Mouse (Mus musculus): ENCODE measurements around the gene Chchd1. TPM values are rescaled to one million over a fixed set of nuclear protein-coding genes. Genes with fewer than 3 reads are reported as not detected.

Gene Chchd1
- polyA plus RNA-seq, 1 experiment: 177 TPM

GRCm38 (mm10) chr14:20663601-20664000, 39.2 kb upstream of the Chchd1 start:
- H3K79me2 ChIP-seq (ENCODE audit: control insufficient read depth, insufficient read depth): peaks cover 10% of the 10 kb centered on the region
- H3K27me3 ChIP-seq (ENCODE audit: control insufficient read depth, insufficient read depth, insufficient read length): no peaks in the 10 kb centered on the region
- H3ac ChIP-seq (ENCODE audit: control insufficient read depth, insufficient read length, low read depth): no peak overlapping the region
- H3K79me3 ChIP-seq (ENCODE audit: low read depth): peaks cover 2% of the 10 kb centered on the region
- peak overlapping the region; percentile 12 for H3K4me3 ChIP-seq (ENCODE audit: insufficient read depth, poor library complexity, severe bottlenecking)
- no peaks in the 10 kb centered on the region for H3K36me3 ChIP-seq (ENCODE audit: control insufficient read depth, insufficient read depth)
- TF ChIP-seq MAX (IDR thresholded peaks at IDR 0.05) (no peak), FOSL1 (IDR thresholded peaks at IDR 0.05; ENCODE audit: insufficient read depth, low read length, poor library complexity, severe bottlenecking) (no peak), USF1 (IDR thresholded peaks at IDR 0.05; ENCODE audit: low read depth) (no peak), MYOD1 (IDR thresholded peaks at IDR 0.05; ENCODE audit: control insufficient read depth, insufficient read length, low read depth) (no peak), MYOG (IDR thresholded peaks at IDR 0.05; ENCODE audit: control insufficient read depth, extremely low read depth, insufficient read length) (no peak), CEBPB (IDR thresholded peaks at IDR 0.05; ENCODE audit: low read depth) (no peak), CTCF (IDR thresholded peaks at IDR 0.05; ENCODE audit: control insufficient read depth, insufficient read depth, insufficient read length) (no peak)

GRCm38 (mm10) chr14:20664436-20664835, 38.4 kb upstream of the Chchd1 start:
- Histone ChIP-seq H3K79me3 (ENCODE audit: low read depth) (peaks cover 2% of the 10 kb centered on the region), H3ac (ENCODE audit: control insufficient read depth, insufficient read length, low read depth) (peak overlapping the region; percentile 42), H3K79me2 (ENCODE audit: control insufficient read depth, insufficient read depth) (peaks cover 10% of the 10 kb centered on the region), H3K36me3 (ENCODE audit: control insufficient read depth, insufficient read depth) (no peaks in the 10 kb centered on the region), H3K4me3 (ENCODE audit: insufficient read depth, poor library complexity, severe bottlenecking) (peak overlapping the region; percentile 25), H3K27me3 (ENCODE audit: control insufficient read depth, insufficient read depth, insufficient read length) (no peaks in the 10 kb centered on the region)
- peak; percentile 64 for TF ChIP-seq MYOD1 (IDR thresholded peaks at IDR 0.05; ENCODE audit: control insufficient read depth, insufficient read length, low read depth)
- TF ChIP-seq FOSL1 (IDR thresholded peaks at IDR 0.05; ENCODE audit: insufficient read depth, low read length, poor library complexity, severe bottlenecking): no peak
- TF ChIP-seq CTCF (IDR thresholded peaks at IDR 0.05; ENCODE audit: control insufficient read depth, insufficient read depth, insufficient read length): no peak
- TF ChIP-seq USF1 (IDR thresholded peaks at IDR 0.05; ENCODE audit: low read depth): no peak

DNA sequence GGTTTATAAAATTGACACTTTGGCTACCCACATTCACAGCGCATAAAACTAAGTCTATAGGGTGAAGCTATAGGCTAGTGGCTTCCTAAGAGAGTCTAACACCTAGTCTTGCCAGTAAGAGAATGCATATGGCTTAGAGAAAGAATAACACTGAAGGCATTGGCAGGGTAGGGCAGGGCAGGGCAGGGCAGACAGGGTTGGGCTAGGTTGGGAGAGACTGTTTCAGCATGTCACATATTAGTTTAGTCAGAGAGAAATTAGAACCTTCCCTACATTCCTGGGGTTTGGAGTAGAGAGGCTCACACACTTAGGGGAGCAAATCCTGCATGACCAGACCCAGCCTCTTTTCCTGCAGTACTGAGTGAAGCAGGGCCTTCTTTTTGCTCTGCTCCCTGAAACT, 35.3 kb upstream of the Chchd1 start:
- H3K79me3 ChIP-seq (ENCODE audit: low read depth): peaks cover 2% of the 10 kb centered on the region
- no peak for TF ChIP-seq MYOG (IDR thresholded peaks at IDR 0.05; ENCODE audit: control insufficient read depth, extremely low read depth, insufficient read length)
- no peak for TF ChIP-seq CEBPB (IDR thresholded peaks at IDR 0.05; ENCODE audit: low read depth)
- no peak for TF ChIP-seq MAX (IDR thresholded peaks at IDR 0.05)
- no peak for TF ChIP-seq CTCF (IDR thresholded peaks at IDR 0.05; ENCODE audit: control insufficient read depth, insufficient read depth, insufficient read length)
- TF ChIP-seq USF1 (IDR thresholded peaks at IDR 0.05; ENCODE audit: low read depth): no peak
- no peak for TF ChIP-seq MYOD1 (IDR thresholded peaks at IDR 0.05; ENCODE audit: control insufficient read depth, insufficient read length, low read depth)
- peaks cover 10% of the 10 kb centered on the region for H3K79me2 ChIP-seq (ENCODE audit: control insufficient read depth, insufficient read depth)
- no peaks in the 10 kb centered on the region for H3K36me3 ChIP-seq (ENCODE audit: control insufficient read depth, insufficient read depth)
- H3K4me3 ChIP-seq (ENCODE audit: insufficient read depth, poor library complexity, severe bottlenecking): no peak overlapping the region
- no peak overlapping the region for H3ac ChIP-seq (ENCODE audit: control insufficient read depth, insufficient read length, low read depth)
- H3K27me3 ChIP-seq (ENCODE audit: control insufficient read depth, insufficient read depth, insufficient read length): no peaks in the 10 kb centered on the region

- H3ac ChIP-seq (ENCODE audit: control insufficient read depth, insufficient read length, low read depth): no peak within 1 kb of the TSS
- H3K79me3 ChIP-seq (ENCODE audit: low read depth): no peaks in the 10 kb centered on the region
- TF ChIP-seq FOSL1 (IDR thresholded peaks at IDR 0.05; ENCODE audit: insufficient read depth, low read length, poor library complexity, severe bottlenecking) (no peak), CEBPB (IDR thresholded peaks at IDR 0.05; ENCODE audit: low read depth) (no peak), MYOD1 (IDR thresholded peaks at IDR 0.05; ENCODE audit: control insufficient read depth, insufficient read length, low read depth) (peak; percentile 76)
- H3K36me3 ChIP-seq (ENCODE audit: control insufficient read depth, insufficient read depth): no peaks in the 10 kb centered on the region
- H3K4me3 ChIP-seq (ENCODE audit: insufficient read depth, poor library complexity, severe bottlenecking): no peak within 1 kb of the TSS
- H3K27me3 ChIP-seq (ENCODE audit: control insufficient read depth, insufficient read depth, insufficient read length): no peaks in the 10 kb centered on the region
- peaks cover 5% of the 10 kb centered on the region for H3K79me2 ChIP-seq (ENCODE audit: control insufficient read depth, insufficient read depth)
Measured at GRCm38 (mm10) chr14:20668154-20668810, 34.5 kb upstream of the Chchd1 start, which contains the start of gene Synpo2l. Gene Synpo2l (minus strand): TSS chr14:20668354.

DNA sequence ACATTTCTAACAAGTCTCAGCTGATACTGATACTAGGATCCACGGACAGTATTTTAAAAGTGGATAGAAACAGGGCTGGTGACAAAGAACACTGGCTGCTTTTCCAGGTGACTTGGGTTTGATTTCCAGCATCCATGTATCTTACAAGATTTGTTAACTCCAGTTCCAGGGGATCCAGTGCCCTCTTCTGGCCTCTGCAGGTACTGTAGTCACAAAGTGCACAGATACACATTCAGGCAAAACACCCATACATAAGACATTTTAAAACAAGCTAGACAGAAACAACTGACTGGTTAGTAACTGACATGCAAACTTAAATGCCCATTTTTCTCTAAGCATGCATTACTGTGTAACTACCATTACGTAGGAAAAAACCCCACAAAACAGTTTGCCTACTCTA, 29.8 kb upstream of the Chchd1 start:
- Histone ChIP-seq H3K79me2 (ENCODE audit: control insufficient read depth, insufficient read depth) (peaks cover 37% of the 10 kb centered on the region), H3K27me3 (ENCODE audit: control insufficient read depth, insufficient read depth, insufficient read length) (no peaks in the 10 kb centered on the region), H3K79me3 (ENCODE audit: low read depth) (peaks cover 31% of the 10 kb centered on the region), H3K4me3 (ENCODE audit: insufficient read depth, poor library complexity, severe bottlenecking) (no peak overlapping the region), H3ac (ENCODE audit: control insufficient read depth, insufficient read length, low read depth) (no peak overlapping the region), H3K36me3 (ENCODE audit: control insufficient read depth, insufficient read depth) (peaks cover 23% of the 10 kb centered on the region)
- TF ChIP-seq CTCF (IDR thresholded peaks at IDR 0.05; ENCODE audit: control insufficient read depth, insufficient read depth, insufficient read length): no peak
- no peak for TF ChIP-seq MYOD1 (IDR thresholded peaks at IDR 0.05; ENCODE audit: control insufficient read depth, insufficient read length, low read depth)
- TF ChIP-seq CEBPB (IDR thresholded peaks at IDR 0.05; ENCODE audit: low read depth): no peak
- no peak for TF ChIP-seq USF1 (IDR thresholded peaks at IDR 0.05; ENCODE audit: low read depth)
- TF ChIP-seq FOSL1 (IDR thresholded peaks at IDR 0.05; ENCODE audit: insufficient read depth, low read length, poor library complexity, severe bottlenecking): no peak
- TF ChIP-seq MYOG (IDR thresholded peaks at IDR 0.05; ENCODE audit: control insufficient read depth, extremely low read depth, insufficient read length): no peak
- TF ChIP-seq MAX (IDR thresholded peaks at IDR 0.05): no peak

GRCm38 (mm10) chr14:20673735-20674063, 29.1 kb upstream of the Chchd1 start:
- Histone ChIP-seq H3K79me3 (ENCODE audit: low read depth) (peaks cover 38% of the 10 kb centered on the region), H3K4me3 (ENCODE audit: insufficient read depth, poor library complexity, severe bottlenecking) (peak overlapping the region; percentile 83), H3K36me3 (ENCODE audit: control insufficient read depth, insufficient read depth) (peaks cover 31% of the 10 kb centered on the region), H3K79me2 (ENCODE audit: control insufficient read depth, insufficient read depth) (peaks cover 44% of the 10 kb centered on the region), H3K27me3 (ENCODE audit: control insufficient read depth, insufficient read depth, insufficient read length) (no peaks in the 10 kb centered on the region), H3ac (ENCODE audit: control insufficient read depth, insufficient read length, low read depth) (peak overlapping the region; percentile 4)
- TF ChIP-seq FOSL1 (IDR thresholded peaks at IDR 0.05; ENCODE audit: insufficient read depth, low read length, poor library complexity, severe bottlenecking) (no peak), CEBPB (IDR thresholded peaks at IDR 0.05; ENCODE audit: low read depth) (no peak), USF1 (IDR thresholded peaks at IDR 0.05; ENCODE audit: low read depth) (no peak), MYOD1 (IDR thresholded peaks at IDR 0.05; ENCODE audit: control insufficient read depth, insufficient read length, low read depth) (no peak), MAX (IDR thresholded peaks at IDR 0.05) (peak; percentile 68), CTCF (IDR thresholded peaks at IDR 0.05; ENCODE audit: control insufficient read depth, insufficient read depth, insufficient read length) (no peak)
